ENCODE assay signal across 8 mouse cellular contexts in genomic region chr1:19206194-19206593, GRCm38 (mm10). TPM values are rescaled to one million over a fixed set of nuclear protein-coding genes. Genes with fewer than 3 reads are reported as not detected.
DNase-seq lines count a peak whose midpoint lies in the region; ATAC-seq lines count a peak whose summit lies in the region.

No protein-coding gene starts in this region.

- H3K4me3 ChIP-seq in heart, embryonic 15.5 days, result no peak overlapping the region
- H3K4me3 ChIP-seq in forebrain, embryonic 16.5 days (replicated peaks; ENCODE audit: low read length), result no peak overlapping the region
- no peak overlapping the region for H3K4me3 ChIP-seq in midbrain, embryonic 13.5 days (replicated peaks)

- H3K9ac ChIP-seq in heart, embryonic 15.5 days, result no peak overlapping the region
- no peak overlapping the region for H3K9ac ChIP-seq in forebrain, embryonic 16.5 days (replicated peaks; ENCODE audit: low read depth, low read length)
- H3K9ac ChIP-seq in midbrain, embryonic 13.5 days (replicated peaks), result no peak overlapping the region

- no peaks in the 10 kb centered on the region for H3K36me3 ChIP-seq in heart, embryonic 15.5 days
- no peaks in the 10 kb centered on the region for H3K36me3 ChIP-seq in forebrain, embryonic 16.5 days (ENCODE audit: control insufficient read depth, insufficient read depth)
- H3K36me3 ChIP-seq in midbrain, embryonic 13.5 days, result no peaks in the 10 kb centered on the region

- H3K27ac ChIP-seq in heart, embryonic 15.5 days, result no peak overlapping the region
- H3K27ac ChIP-seq in forebrain, embryonic 16.5 days (ENCODE audit: low read length), result no peak overlapping the region
- H3K27ac ChIP-seq in midbrain, embryonic 13.5 days, result no peak overlapping the region

- H3K27me3 ChIP-seq in heart, embryonic 15.5 days, result peaks cover 48% of the 10 kb centered on the region
- H3K27me3 ChIP-seq in forebrain, embryonic 16.5 days (replicated peaks; ENCODE audit: control insufficient read depth, insufficient read depth, low read length), result peaks cover 30% of the 10 kb centered on the region
- peaks cover 64% of the 10 kb centered on the region for H3K27me3 ChIP-seq in midbrain, embryonic 13.5 days

- peak overlapping the region; percentile 64 for H3K4me2 ChIP-seq in heart, embryonic 15.5 days
- H3K4me2 ChIP-seq in forebrain, embryonic 16.5 days (ENCODE audit: low read length), result no peak overlapping the region
- H3K4me2 ChIP-seq in midbrain, embryonic 13.5 days (replicated peaks), result no peak overlapping the region

- DNase-seq in heart, adult 9 months (ENCODE audit: low spot score in 2 of 2), result no peak
- peak; percentile 44 for DNase-seq in NIH3T3 (ENCODE audit: low read depth)
- no peak for DNase-seq in spleen, postnatal 14 days (ENCODE audit: low spot score in 2 of 2)
- no peak for DNase-seq in cerebellum, postnatal 36 days
- DNase-seq in urinary bladder, postnatal 25 days (ENCODE audit: low spot score), result no peak

- no peaks in the 10 kb centered on the region for H3K9me3 ChIP-seq in heart, embryonic 15.5 days (replicated peaks)
- H3K9me3 ChIP-seq in forebrain, embryonic 16.5 days (ENCODE audit: control insufficient read depth, low read length), result no peaks in the 10 kb centered on the region
- no peaks in the 10 kb centered on the region for H3K9me3 ChIP-seq in midbrain, embryonic 13.5 days

- H3K4me1 ChIP-seq in heart, embryonic 15.5 days (replicated peaks), result peaks cover 8% of the 10 kb centered on the region
- H3K4me1 ChIP-seq in forebrain, embryonic 16.5 days (replicated peaks; ENCODE audit: control insufficient read depth, insufficient read depth, low read length), result no peaks in the 10 kb centered on the region
- no peaks in the 10 kb centered on the region; the same call in 1 of the 2 replicates for H3K4me1 ChIP-seq in midbrain, embryonic 13.5 days (replicated peaks)

- ATAC-seq in heart, embryonic 15.5 days (replicated peaks; ENCODE audit: insufficient number of reproducible peaks, insufficient read depth, low FRiP score, low read depth), result no peak
- peak; percentile 55 for ATAC-seq in forebrain, embryonic 16.5 days
- peak; percentile 2; the same call in 1 of the 2 replicates for ATAC-seq in midbrain, embryonic 13.5 days

- 2% methylated on average over 7 of the region's 7 CpGs for WGBS in heart, embryonic 15.5 days
- WGBS in forebrain, embryonic 16.5 days, result 1% methylated on average over 7 of the region's 7 CpGs
- 1% methylated on average over 7 of the region's 7 CpGs for WGBS in midbrain, embryonic 13.5 days

RNA-seq across cellular contexts. Expression of gene Tfap2b, which starts 2.5 kb away (rescaled TPM):
- polyA plus RNA-seq in heart, embryonic 15.5 days (2015; fragmentation: Nextera tagmentation; extraction: Ambion mirVana), result 0.15 and 2.1 TPM in 2 replicates
- polyA plus RNA-seq in forebrain, embryonic 16.5 days (2015; fragmentation: Nextera tagmentation; extraction: Ambion mirVana), result 2.4 and 3.0 TPM in 2 replicates
- 256 and 296 TPM in 2 replicates for polyA plus RNA-seq in midbrain, embryonic 13.5 days (2015; fragmentation: Nextera tagmentation; extraction: Ambion mirVana)

Comparison
In these comparisons a context has a peak if more than half of its experiments do, and no peak if none do; other contexts are left out.
1. RNA of gene Tfap2b, which starts 2.5 kb away (polyA plus RNA-seq): 256 to 296 TPM in midbrain, embryonic 13.5 days; 2.4 to 3.0 TPM in forebrain, embryonic 16.5 days and 0.15 to 2.1 TPM in heart, embryonic 15.5 days; every median in the first group is over 10 times any median in the second.